Mouse (Mus musculus): ENCODE data around the gene Gm28308.

DNA sequence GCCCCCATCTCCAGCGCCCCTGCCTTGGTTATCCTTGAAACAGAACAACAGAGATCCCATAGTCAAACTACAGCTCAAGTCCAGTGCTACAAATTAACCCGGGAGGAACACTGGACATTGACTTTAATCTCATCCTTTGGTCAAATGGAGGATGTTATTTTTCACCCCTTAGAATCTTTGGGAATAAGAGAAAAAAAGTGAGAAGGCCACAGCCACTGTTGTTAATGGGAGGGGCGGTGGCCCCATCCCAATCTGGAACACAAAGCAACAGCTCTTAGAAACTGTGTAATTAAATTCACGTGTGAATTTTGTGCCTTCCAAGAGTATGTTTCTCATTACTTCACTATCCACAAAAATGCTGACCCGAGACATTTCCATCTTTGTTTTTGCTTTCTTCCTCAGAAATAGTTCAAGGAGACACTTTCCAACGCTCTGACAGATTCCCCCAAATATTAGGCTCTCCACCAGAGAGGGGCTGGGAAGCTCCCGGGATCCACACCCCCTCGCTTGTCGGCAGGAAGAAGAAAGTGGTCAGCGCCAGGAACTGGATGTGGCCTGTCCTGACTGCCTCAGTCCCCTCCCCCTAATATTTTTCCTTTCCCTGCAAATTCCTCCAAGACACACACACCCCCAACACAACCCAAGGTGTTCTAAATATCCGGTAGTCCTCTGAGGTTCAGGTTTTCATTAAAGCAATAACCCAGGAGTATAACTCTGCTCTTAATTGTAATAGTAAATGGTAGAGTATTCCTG lies 14.5 kb upstream of the Gm28308 start:
- TF ChIP-seq CTCF (IDR thresholded peaks at IDR 0.05) = no peak
- TF ChIP-seq EP300 (IDR thresholded peaks at IDR 0.05) = no peak

Data from lung, postnatal 0 days (tissue).